Mouse (Mus musculus): Measurements from ENCODE around the gene Cfap54. TPM values are rescaled to one million over a fixed set of nuclear protein-coding genes. Genes with fewer than 3 reads are reported as not detected.

Gene Cfap54
- polyA plus RNA-seq, 1 experiment = 0.44 TPM

DNA sequence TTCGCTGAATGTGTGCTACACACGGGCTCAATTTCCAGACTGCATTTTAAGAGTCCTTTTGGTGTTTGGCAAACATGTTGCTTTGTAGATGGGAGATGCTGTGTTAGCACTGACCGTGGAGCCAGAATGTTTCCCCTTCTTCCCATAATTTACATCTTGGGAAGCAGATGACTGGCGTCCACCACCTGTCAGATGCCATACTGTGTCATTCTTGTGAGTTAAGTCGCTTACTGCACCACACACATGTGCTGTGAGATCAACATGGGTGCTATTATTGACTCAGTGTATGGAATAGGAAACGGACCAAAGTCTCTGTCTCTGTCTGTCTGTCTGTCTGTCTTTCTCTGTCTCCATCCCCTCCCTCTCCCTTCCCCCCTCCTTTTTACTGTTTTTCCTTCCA is 193.0 kb downstream of the Cfap54 start:
- no peak for TF ChIP-seq CTCF (IDR thresholded peaks at IDR 0.05; ENCODE audit: borderline replicate concordance, control insufficient read depth, extremely low read depth, insufficient read depth, low read length, poor library complexity)
- no peak overlapping the region for H3K27ac ChIP-seq (ENCODE audit: control insufficient read depth, insufficient read depth, low read length)
- no peaks in the 10 kb centered on the region for H3K36me3 ChIP-seq (ENCODE audit: control insufficient read depth, insufficient read depth, low read length)
- H3K4me1 ChIP-seq (replicated peaks; ENCODE audit: control insufficient read depth, insufficient read depth, low read length) = no peaks in the 10 kb centered on the region
- no peak for DNase-seq
- no peak overlapping the region for H3K4me3 ChIP-seq (ENCODE audit: control insufficient read depth, insufficient read depth, low read length)
- WGBS = 90% methylated on average over 6 of the region's 6 CpGs
- no peaks in the 10 kb centered on the region for H3K27me3 ChIP-seq (ENCODE audit: control insufficient read depth, insufficient read depth, low read length)

DNA sequence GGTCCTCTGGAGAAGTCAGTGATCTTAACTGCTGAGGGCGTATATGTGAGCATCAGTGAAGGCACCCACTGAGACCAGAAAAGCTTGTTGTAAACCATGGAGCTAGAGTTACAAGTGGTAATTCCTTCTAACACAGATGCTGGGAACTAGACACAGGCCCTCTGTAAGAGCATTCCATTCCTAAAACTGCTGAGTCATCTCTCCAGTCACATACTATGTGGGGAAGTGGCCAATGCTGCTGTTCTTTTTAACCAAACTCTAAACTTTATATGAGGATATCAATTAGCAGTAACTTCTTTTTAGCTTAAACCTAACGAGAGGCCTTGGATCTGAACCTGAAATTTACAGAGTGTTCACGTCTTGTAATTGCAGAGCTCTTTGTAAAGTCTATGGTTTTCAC is 203.4 kb downstream of the Cfap54 start:
- TF ChIP-seq POLR2A (IDR thresholded peaks at IDR 0.05; ENCODE audit: control insufficient read depth, extremely low read depth, insufficient read depth, low read length, poor library complexity) (no peak), CTCF (IDR thresholded peaks at IDR 0.05; ENCODE audit: borderline replicate concordance, control insufficient read depth, extremely low read depth, insufficient read depth, low read length, poor library complexity) (no peak)
- H3K36me3 ChIP-seq (ENCODE audit: control insufficient read depth, insufficient read depth, low read length) = no peaks in the 10 kb centered on the region
- DNase-seq = no peak
- H3K27ac ChIP-seq (ENCODE audit: control insufficient read depth, insufficient read depth, low read length) = no peak overlapping the region
- no peaks in the 10 kb centered on the region for H3K4me1 ChIP-seq (replicated peaks; ENCODE audit: control insufficient read depth, insufficient read depth, low read length)
- no peak overlapping the region for H3K4me3 ChIP-seq (ENCODE audit: control insufficient read depth, insufficient read depth, low read length)
- 96% methylated on average over 3 of the region's 3 CpGs for WGBS
- no peaks in the 10 kb centered on the region for H3K27me3 ChIP-seq (ENCODE audit: control insufficient read depth, insufficient read depth, low read length)

DNA sequence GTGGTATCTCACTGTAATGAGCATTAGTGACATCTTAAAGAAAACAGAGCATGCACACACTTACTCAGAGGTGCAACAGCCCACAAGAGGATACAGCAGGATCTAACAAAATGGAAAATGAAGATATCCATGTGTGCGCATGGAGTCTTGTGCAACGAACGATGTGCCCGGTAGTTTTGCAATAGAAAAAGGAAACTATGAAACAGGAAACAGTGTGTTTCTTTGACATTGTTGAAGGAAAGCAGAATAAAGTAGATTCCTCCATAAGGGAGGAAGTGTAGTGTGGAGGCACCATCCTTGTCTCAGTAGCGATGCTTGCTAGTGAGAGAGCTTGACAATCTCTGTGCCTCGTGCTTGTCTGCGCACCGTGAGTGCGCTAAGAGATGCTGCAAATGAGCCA is 240.4 kb downstream of the Cfap54 start:
- no peak overlapping the region for H3K4me3 ChIP-seq (ENCODE audit: control insufficient read depth, insufficient read depth, low read length)

DNA sequence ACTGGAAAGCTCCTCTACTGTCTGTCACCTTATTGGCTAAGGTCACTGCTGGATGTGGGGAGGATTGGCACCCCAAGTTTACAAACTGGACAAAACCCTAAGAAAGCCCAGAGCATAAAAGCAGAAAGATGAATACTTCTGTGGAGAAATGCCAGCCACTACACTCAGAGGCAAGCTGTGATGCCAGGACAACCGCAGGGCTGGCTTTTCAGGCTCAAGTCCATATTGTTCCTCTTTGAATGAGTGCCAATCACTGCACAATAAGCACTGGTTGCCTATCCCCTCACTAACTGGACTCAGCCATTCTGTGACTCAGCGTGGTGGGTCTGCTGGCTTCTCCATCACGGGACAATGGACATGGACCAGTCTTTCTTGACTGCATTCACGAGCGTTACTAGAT is 243.8 kb downstream of the Cfap54 start:
- no peak for DNase-seq
- no peak overlapping the region for H3K4me3 ChIP-seq (ENCODE audit: control insufficient read depth, insufficient read depth, low read length)
- no peak for TF ChIP-seq CTCF (IDR thresholded peaks at IDR 0.05; ENCODE audit: borderline replicate concordance, control insufficient read depth, extremely low read depth, insufficient read depth, low read length, poor library complexity)
- TF ChIP-seq POLR2A (IDR thresholded peaks at IDR 0.05; ENCODE audit: control insufficient read depth, extremely low read depth, insufficient read depth, low read length, poor library complexity) = no peak
- H3K27ac ChIP-seq (ENCODE audit: control insufficient read depth, insufficient read depth, low read length) = no peak overlapping the region
- WGBS = 93% methylated on average over 5 of the region's 5 CpGs
- no peaks in the 10 kb centered on the region for H3K27me3 ChIP-seq (ENCODE audit: control insufficient read depth, insufficient read depth, low read length)
- no peaks in the 10 kb centered on the region for H3K4me1 ChIP-seq (replicated peaks; ENCODE audit: control insufficient read depth, insufficient read depth, low read length)
- no peaks in the 10 kb centered on the region for H3K36me3 ChIP-seq (ENCODE audit: control insufficient read depth, insufficient read depth, low read length)

More for the DNA sequence above, 240.4 kb downstream of the Cfap54 start:
- H3K4me1 ChIP-seq (replicated peaks; ENCODE audit: control insufficient read depth, insufficient read depth, low read length) = no peaks in the 10 kb centered on the region
- no peaks in the 10 kb centered on the region for H3K27me3 ChIP-seq (ENCODE audit: control insufficient read depth, insufficient read depth, low read length)
- 87% methylated on average over 9 of the region's 9 CpGs for WGBS
- TF ChIP-seq CTCF (IDR thresholded peaks at IDR 0.05; ENCODE audit: borderline replicate concordance, control insufficient read depth, extremely low read depth, insufficient read depth, low read length, poor library complexity) (no peak), POLR2A (IDR thresholded peaks at IDR 0.05; ENCODE audit: control insufficient read depth, extremely low read depth, insufficient read depth, low read length, poor library complexity) (no peak)
- no peak for DNase-seq
- H3K27ac ChIP-seq (ENCODE audit: control insufficient read depth, insufficient read depth, low read length) = no peak overlapping the region
- no peaks in the 10 kb centered on the region for H3K36me3 ChIP-seq (ENCODE audit: control insufficient read depth, insufficient read depth, low read length)

DNA sequence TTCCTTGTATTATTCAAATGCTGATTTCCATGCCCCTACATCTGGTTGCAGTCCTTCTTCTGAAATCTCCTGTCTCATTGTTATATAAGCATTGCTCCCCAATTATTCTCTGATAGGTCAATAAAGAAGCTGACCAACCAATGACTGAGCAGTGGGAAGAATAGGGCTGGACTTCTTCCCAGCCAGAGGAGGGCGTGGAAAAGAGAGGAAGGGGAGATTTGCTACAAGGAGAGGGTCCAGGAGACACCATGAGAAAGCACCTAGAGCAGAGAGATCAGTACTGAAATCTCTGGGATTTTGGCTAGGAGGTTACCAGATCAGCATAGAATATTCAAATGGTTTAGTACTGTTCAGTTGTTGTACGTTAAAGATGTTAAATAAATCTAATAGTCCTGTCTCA is 244.4 kb downstream of the Cfap54 start:
- 77% methylated on average over 2 of the region's 2 CpGs for WGBS
- DNase-seq = no peak

DNA sequence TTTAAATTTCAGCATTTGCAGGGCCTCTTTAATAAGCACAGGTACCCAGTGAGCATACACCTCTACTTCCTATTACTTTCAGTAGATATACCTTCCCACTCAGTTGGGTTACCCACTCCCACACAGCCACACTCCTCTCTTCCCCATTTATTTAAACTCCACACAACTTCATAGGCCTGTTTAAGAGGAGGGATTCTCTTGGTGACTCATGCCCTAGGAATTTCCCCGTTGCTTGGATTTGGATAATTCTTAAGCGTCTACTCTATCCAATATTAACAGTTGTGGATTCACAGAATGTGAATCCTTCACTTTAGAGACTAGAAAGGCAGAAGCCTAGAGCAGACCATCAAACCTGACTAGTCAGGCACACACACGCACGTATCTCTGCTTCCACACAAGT is 259.9 kb downstream of the Cfap54 start:
- Histone ChIP-seq H3K36me3 (ENCODE audit: control insufficient read depth, insufficient read depth, low read length) (no peaks in the 10 kb centered on the region), H3K4me3 (ENCODE audit: control insufficient read depth, insufficient read depth, low read length) (no peak overlapping the region), H3K27ac (ENCODE audit: control insufficient read depth, insufficient read depth, low read length) (no peak overlapping the region), H3K27me3 (ENCODE audit: control insufficient read depth, insufficient read depth, low read length) (no peaks in the 10 kb centered on the region), H3K4me1 (replicated peaks; ENCODE audit: control insufficient read depth, insufficient read depth, low read length) (no peaks in the 10 kb centered on the region)
- DNase-seq = no peak
- WGBS = 84% methylated on average over 4 of the region's 4 CpGs
- TF ChIP-seq POLR2A (IDR thresholded peaks at IDR 0.05; ENCODE audit: control insufficient read depth, extremely low read depth, insufficient read depth, low read length, poor library complexity) = no peak
- no peak for TF ChIP-seq CTCF (IDR thresholded peaks at IDR 0.05; ENCODE audit: borderline replicate concordance, control insufficient read depth, extremely low read depth, insufficient read depth, low read length, poor library complexity)

More for the DNA sequence above, 244.4 kb downstream of the Cfap54 start:
- Histone ChIP-seq H3K4me1 (replicated peaks; ENCODE audit: control insufficient read depth, insufficient read depth, low read length) (no peaks in the 10 kb centered on the region), H3K27me3 (ENCODE audit: control insufficient read depth, insufficient read depth, low read length) (no peaks in the 10 kb centered on the region), H3K27ac (ENCODE audit: control insufficient read depth, insufficient read depth, low read length) (no peak overlapping the region), H3K4me3 (ENCODE audit: control insufficient read depth, insufficient read depth, low read length) (no peak overlapping the region), H3K36me3 (ENCODE audit: control insufficient read depth, insufficient read depth, low read length) (no peaks in the 10 kb centered on the region)
- TF ChIP-seq POLR2A (IDR thresholded peaks at IDR 0.05; ENCODE audit: control insufficient read depth, extremely low read depth, insufficient read depth, low read length, poor library complexity) = no peak
- TF ChIP-seq CTCF (IDR thresholded peaks at IDR 0.05; ENCODE audit: borderline replicate concordance, control insufficient read depth, extremely low read depth, insufficient read depth, low read length, poor library complexity) = no peak

DNA sequence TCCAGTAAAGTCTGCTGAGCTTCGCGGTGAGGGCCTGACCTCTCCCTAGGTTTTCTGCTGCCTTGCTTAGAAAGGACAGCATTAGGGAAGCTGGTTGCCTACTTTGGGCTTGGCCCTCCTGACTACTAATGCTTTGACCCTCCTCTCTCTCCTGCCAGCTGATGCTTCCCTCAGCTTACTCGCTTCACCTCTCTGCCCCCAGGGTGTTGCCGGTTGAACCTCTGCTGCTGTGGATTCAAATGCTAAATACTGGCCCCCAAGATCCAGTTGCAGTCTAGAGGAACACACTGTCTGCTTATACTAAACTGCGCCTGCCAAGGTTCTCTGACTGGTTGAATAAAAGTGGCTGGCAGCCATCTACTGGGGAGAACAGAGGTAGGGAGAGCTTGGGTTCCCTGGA is 263.2 kb downstream of the Cfap54 start:
- no peaks in the 10 kb centered on the region for H3K4me1 ChIP-seq (replicated peaks; ENCODE audit: control insufficient read depth, insufficient read depth, low read length)
- H3K27ac ChIP-seq (ENCODE audit: control insufficient read depth, insufficient read depth, low read length) = no peak overlapping the region
- no peaks in the 10 kb centered on the region for H3K36me3 ChIP-seq (ENCODE audit: control insufficient read depth, insufficient read depth, low read length)
- no peaks in the 10 kb centered on the region for H3K27me3 ChIP-seq (ENCODE audit: control insufficient read depth, insufficient read depth, low read length)
- no peak overlapping the region for H3K4me3 ChIP-seq (ENCODE audit: control insufficient read depth, insufficient read depth, low read length)
- DNase-seq = no peak
- WGBS = 68% methylated on average over 5 of the region's 5 CpGs
- no peak for TF ChIP-seq POLR2A (IDR thresholded peaks at IDR 0.05; ENCODE audit: control insufficient read depth, extremely low read depth, insufficient read depth, low read length, poor library complexity)
- no peak for TF ChIP-seq CTCF (IDR thresholded peaks at IDR 0.05; ENCODE audit: borderline replicate concordance, control insufficient read depth, extremely low read depth, insufficient read depth, low read length, poor library complexity)
